Mouse (Mus musculus): ENCODE measurements around the gene Kif11.
A peak's percentile ranks its signal among the peaks of the same experiment; 100 is the strongest.

Gene Kif11

GRCm38 (mm10) chr19:37377404-37377990 is 1.3 kb downstream of the Kif11 start:
- no peak for DNase-seq

- no peak for DNase-seq
These were observed 2.6 kb downstream of the Kif11 start for GRCm38 (mm10) chr19:37378816-37379215.

GRCm38 (mm10) chr19:37386126-37386525 is 9.9 kb downstream of the Kif11 start:
- no peak for DNase-seq

GRCm38 (mm10) chr19:37391869-37392268 is 15.7 kb downstream of the Kif11 start:
- no peak for DNase-seq

- no peak for DNase-seq
These were observed 20.1 kb downstream of the Kif11 start for GRCm38 (mm10) chr19:37396279-37396678.

GRCm38 (mm10) chr19:37400936-37401335 is 24.7 kb downstream of the Kif11 start:
- no peak for DNase-seq

GRCm38 (mm10) chr19:37418294-37418693 is 42.1 kb downstream of the Kif11 start:
- peak; percentile 44 to 54 for DNase-seq

- peak; percentile 61 to 77 for DNase-seq
These were observed 43.4 kb downstream of the Kif11 start for GRCm38 (mm10) chr19:37419613-37420012.

- DNase-seq = no peak
These were observed 52.4 kb downstream of the Kif11 start for GRCm38 (mm10) chr19:37428589-37428988.

GRCm38 (mm10) chr19:37431139-37431756 is 55.0 kb downstream of the Kif11 start:
- DNase-seq = no peak

- no peak for DNase-seq
These were observed 56.8 kb downstream of the Kif11 start for GRCm38 (mm10) chr19:37432868-37433570.

GRCm38 (mm10) chr19:37433895-37434262 is 57.7 kb downstream of the Kif11 start:
- no peak for DNase-seq

- peak; percentile 42 to 56 for DNase-seq
These were observed 58.2 kb downstream of the Kif11 start, which contains the start of gene Hhex for GRCm38 (mm10) chr19:37434263-37434951. Gene Hhex, plus strand, starts transcription at chr19:37434810.

- peak; percentile 18 to 24 for DNase-seq
These were observed 59.0 kb downstream of the Kif11 start for GRCm38 (mm10) chr19:37435041-37435852.

- peak in 1 of 2 experiments; percentile 4 for DNase-seq
These were observed 59.6 kb downstream of the Kif11 start for GRCm38 (mm10) chr19:37435853-37436174.

- peak in 1 of 2 experiments; percentile 3 for DNase-seq
These were observed 60.5 kb downstream of the Kif11 start for GRCm38 (mm10) chr19:37436514-37437288.

GRCm38 (mm10) chr19:37437289-37437606 is 61.0 kb downstream of the Kif11 start:
- no peak for DNase-seq

- no peak for DNase-seq
These were observed 64.0 kb downstream of the Kif11 start for GRCm38 (mm10) chr19:37440181-37440580.

- DNase-seq = no peak
These were observed 64.7 kb downstream of the Kif11 start for GRCm38 (mm10) chr19:37440708-37441475.

- no peak for DNase-seq
These were observed 66.5 kb downstream of the Kif11 start for GRCm38 (mm10) chr19:37442524-37443286.
